Mouse (Mus musculus): ENCODE results near the gene Mfng. TPM values are rescaled to one million over a fixed set of nuclear protein-coding genes. Genes with fewer than 3 reads are reported as not detected.

Gene Mfng
- polyA plus RNA-seq, 1 experiment from 2014 or later: 21.3 TPM

GRCm38 (mm10) chr15:78735431-78736180, 37.7 kb downstream of the Mfng start:
- peaks cover 9% of the 10 kb centered on the region; the same call in 1 of the 2 replicates for H3K4me1 ChIP-seq
- H3K4me3 ChIP-seq (replicated peaks): no peak overlapping the region
- H3K4me2 ChIP-seq (replicated peaks): no peak overlapping the region
- H3K27me3 ChIP-seq: peaks cover 4% of the 10 kb centered on the region; the same call in 1 of the 2 replicates
- 36% methylated on average over 17 of the region's 17 CpGs for WGBS
- H3K9me3 ChIP-seq (replicated peaks): no peaks in the 10 kb centered on the region
- no peaks in the 10 kb centered on the region for H3K36me3 ChIP-seq
- no peak overlapping the region for H3K9ac ChIP-seq
- no peak overlapping the region for H3K27ac ChIP-seq (replicated peaks)
- no peak for ATAC-seq (ENCODE audit: insufficient number of reproducible peaks, low FRiP score, low TSS enrichment, low read depth)

- Histone ChIP-seq H3K4me2 (replicated peaks) (no peak overlapping the region), H3K27ac (replicated peaks) (no peak overlapping the region), H3K9ac (no peak overlapping the region), H3K9me3 (replicated peaks) (no peaks in the 10 kb centered on the region), H3K4me1 (peaks cover 9% of the 10 kb centered on the region; the same call in 1 of the 2 replicates), H3K27me3 (peaks cover 4% of the 10 kb centered on the region; the same call in 1 of the 2 replicates), H3K36me3 (no peaks in the 10 kb centered on the region), H3K4me3 (replicated peaks) (no peak overlapping the region)
- WGBS: 48% methylated on average over 4 of the region's 4 CpGs
- no peak for ATAC-seq (ENCODE audit: insufficient number of reproducible peaks, low FRiP score, low TSS enrichment, low read depth)
Measured at GRCm38 (mm10) chr15:78731830-78732229, 41.4 kb downstream of the Mfng start.

- no peak for ATAC-seq (ENCODE audit: insufficient number of reproducible peaks, low FRiP score, low TSS enrichment, low read depth)
- Histone ChIP-seq H3K4me2 (replicated peaks) (no peak overlapping the region), H3K4me1 (peaks cover 2% of the 10 kb centered on the region; the same call in 1 of the 2 replicates), H3K9ac (no peak overlapping the region), H3K4me3 (replicated peaks) (no peak overlapping the region), H3K9me3 (replicated peaks) (no peaks in the 10 kb centered on the region), H3K27me3 (0 out of 2 replicates have a peak, but pooled peaks cover 4% of the 10 kb centered on the region), H3K27ac (replicated peaks) (no peak overlapping the region), H3K36me3 (no peaks in the 10 kb centered on the region)
- WGBS: 83% methylated on average over 12 of the region's 12 CpGs
Measured at GRCm38 (mm10) chr15:78730315-78731049, 42.8 kb downstream of the Mfng start.

- WGBS: 63% methylated on average over 7 of the region's 7 CpGs
- Histone ChIP-seq H3K27me3 (peaks cover 12% of the 10 kb centered on the region), H3K9me3 (replicated peaks) (no peaks in the 10 kb centered on the region), H3K4me1 (no peaks in the 10 kb centered on the region), H3K36me3 (no peaks in the 10 kb centered on the region), H3K27ac (replicated peaks) (no peak overlapping the region), H3K4me2 (replicated peaks) (no peak overlapping the region), H3K9ac (no peak overlapping the region), H3K4me3 (replicated peaks) (no peak overlapping the region)
- no peak for ATAC-seq (ENCODE audit: insufficient number of reproducible peaks, low FRiP score, low TSS enrichment, low read depth)
Measured at GRCm38 (mm10) chr15:78726697-78727096, 46.6 kb downstream of the Mfng start.

- 66% methylated on average over 7 of the region's 7 CpGs for WGBS
- H3K4me1 ChIP-seq: peaks cover 16% of the 10 kb centered on the region
- no peak overlapping the region for H3K4me2 ChIP-seq (replicated peaks)
- H3K4me3 ChIP-seq (replicated peaks): no peak overlapping the region
- H3K9me3 ChIP-seq (replicated peaks): no peaks in the 10 kb centered on the region
- H3K9ac ChIP-seq: no peak overlapping the region
- no peak for ATAC-seq (ENCODE audit: insufficient number of reproducible peaks, low FRiP score, low TSS enrichment, low read depth)
- no peak overlapping the region for H3K27ac ChIP-seq (replicated peaks)
- H3K36me3 ChIP-seq: no peaks in the 10 kb centered on the region
- peaks cover 65% of the 10 kb centered on the region for H3K27me3 ChIP-seq
Measured at GRCm38 (mm10) chr15:78720532-78720931, 52.7 kb downstream of the Mfng start.

GRCm38 (mm10) chr15:78720094-78720493, 53.2 kb downstream of the Mfng start:
- 4% methylated on average over 16 of the region's 16 CpGs for WGBS
- Histone ChIP-seq H3K4me3 (replicated peaks) (no peak overlapping the region), H3K9me3 (replicated peaks) (no peaks in the 10 kb centered on the region), H3K4me1 (peaks cover 16% of the 10 kb centered on the region), H3K36me3 (no peaks in the 10 kb centered on the region), H3K27me3 (peaks cover 70% of the 10 kb centered on the region), H3K9ac (no peak overlapping the region), H3K4me2 (replicated peaks) (peak overlapping the region; percentile 12; the same call in 1 of the 2 replicates), H3K27ac (replicated peaks) (no peak overlapping the region)
- ATAC-seq (ENCODE audit: insufficient number of reproducible peaks, low FRiP score, low TSS enrichment, low read depth): no peak

GRCm38 (mm10) chr15:78719416-78719815, 53.9 kb downstream of the Mfng start:
- ATAC-seq (ENCODE audit: insufficient number of reproducible peaks, low FRiP score, low TSS enrichment, low read depth): no peak
- no peak overlapping the region for H3K4me2 ChIP-seq (replicated peaks)
- H3K27ac ChIP-seq (replicated peaks): no peak overlapping the region
- no peaks in the 10 kb centered on the region for H3K36me3 ChIP-seq
- peaks cover 16% of the 10 kb centered on the region for H3K4me1 ChIP-seq
- WGBS: 9% methylated on average over 14 of the region's 14 CpGs
- H3K9me3 ChIP-seq (replicated peaks): no peaks in the 10 kb centered on the region
- no peak overlapping the region for H3K9ac ChIP-seq
- H3K27me3 ChIP-seq: peaks cover 76% of the 10 kb centered on the region
- H3K4me3 ChIP-seq (replicated peaks): no peak overlapping the region

GRCm38 (mm10) chr15:78718290-78719250, 54.7 kb downstream of the Mfng start, which contains the start of gene Elfn2:
TSS of gene Elfn2 (minus strand) at chr15:78718771.
- no peak within 1 kb of the TSS for H3K9ac ChIP-seq
- peaks cover 16% of the 10 kb centered on the region for H3K4me1 ChIP-seq
- H3K36me3 ChIP-seq: no peaks in the 10 kb centered on the region
- peak within 1 kb of the TSS; percentile 68 for H3K4me2 ChIP-seq (replicated peaks)
- peak within 1 kb of the TSS; percentile 39 for H3K4me3 ChIP-seq (replicated peaks)
- no peaks in the 10 kb centered on the region for H3K9me3 ChIP-seq (replicated peaks)
- H3K27ac ChIP-seq (replicated peaks): no peak within 1 kb of the TSS
- peaks cover 85% of the 10 kb centered on the region for H3K27me3 ChIP-seq
- no peak for ATAC-seq (ENCODE audit: insufficient number of reproducible peaks, low FRiP score, low TSS enrichment, low read depth)
- 1% methylated on average over 89 of the region's 89 CpGs for WGBS

- Histone ChIP-seq H3K9ac (no peak overlapping the region), H3K4me2 (replicated peaks) (no peak overlapping the region), H3K4me1 (peaks cover 23% of the 10 kb centered on the region), H3K27ac (replicated peaks) (no peak overlapping the region), H3K9me3 (replicated peaks) (no peaks in the 10 kb centered on the region), H3K27me3 (peaks cover 92% of the 10 kb centered on the region), H3K36me3 (no peaks in the 10 kb centered on the region), H3K4me3 (replicated peaks) (no peak overlapping the region)
- ATAC-seq (ENCODE audit: insufficient number of reproducible peaks, low FRiP score, low TSS enrichment, low read depth): no peak
- WGBS: 54% methylated on average over 13 of the region's 13 CpGs
Measured at GRCm38 (mm10) chr15:78716936-78717335, 56.3 kb downstream of the Mfng start.

GRCm38 (mm10) chr15:78715856-78716255, 57.4 kb downstream of the Mfng start:
- 46% methylated on average over 5 of the region's 5 CpGs for WGBS
- H3K4me1 ChIP-seq: peaks cover 23% of the 10 kb centered on the region
- H3K4me2 ChIP-seq (replicated peaks): no peak overlapping the region
- H3K9me3 ChIP-seq (replicated peaks): no peaks in the 10 kb centered on the region
- no peak overlapping the region for H3K4me3 ChIP-seq (replicated peaks)
- no peaks in the 10 kb centered on the region for H3K36me3 ChIP-seq
- no peak overlapping the region for H3K9ac ChIP-seq
- no peak overlapping the region for H3K27ac ChIP-seq (replicated peaks)
- H3K27me3 ChIP-seq: peaks cover 98% of the 10 kb centered on the region
- ATAC-seq (ENCODE audit: insufficient number of reproducible peaks, low FRiP score, low TSS enrichment, low read depth): no peak

All from embryonic facial prominence, embryonic 15.5 days (tissue).